Mouse (Mus musculus) kidney, postnatal 25 days (tissue): ENCODE measurements around the gene Hhip.
"Not testable (repeated sequence)": the region's sequence is repeated elsewhere in the genome, so short reads cannot be mapped to it uniquely, and the experiment has no call there.

ENCODE experiments used
- DNase-seq, 2 experiments: peaks; one replicate each; pipeline ENCODE4 v3.0.0; 2021; ENCODE audit warnings: mixed read lengths in 2 of 2

Gene Hhip

DNA sequence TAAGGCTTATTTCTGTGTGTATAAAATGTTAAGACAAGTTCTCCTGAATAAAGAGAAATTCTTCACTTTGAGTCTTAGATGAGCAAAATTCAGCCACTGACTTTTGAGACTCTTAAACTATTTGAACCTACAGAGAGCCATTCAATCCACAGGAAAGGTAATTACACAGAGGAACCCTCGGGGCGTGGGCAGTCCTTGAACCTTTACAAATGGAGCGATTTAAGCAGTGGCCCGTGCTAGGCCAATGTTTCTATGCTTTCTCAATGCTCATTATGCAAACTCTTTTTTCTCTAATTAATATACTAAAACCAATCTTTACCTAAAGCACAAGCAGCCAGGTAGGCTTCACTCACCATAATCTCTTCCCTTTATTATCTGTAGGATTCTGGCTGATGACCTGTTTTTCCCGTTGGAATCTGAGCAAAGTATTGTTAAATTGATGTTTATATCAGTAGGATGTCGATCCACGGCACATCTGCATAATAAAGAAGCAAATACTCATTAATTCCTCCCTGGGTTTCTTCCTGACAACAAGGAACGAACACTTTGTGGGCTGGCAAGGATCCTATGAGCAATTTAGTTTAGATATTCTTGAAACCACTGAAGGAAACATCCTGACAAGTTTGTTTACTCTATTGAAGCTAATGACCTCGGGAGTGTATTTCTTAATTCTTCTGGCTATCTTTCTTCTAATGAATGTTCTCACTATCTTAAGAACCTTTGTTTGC, 65.5 kb downstream of the Hhip start:
- DNase-seq, result peak in 1 of 2 experiments; percentile 4

DNA sequence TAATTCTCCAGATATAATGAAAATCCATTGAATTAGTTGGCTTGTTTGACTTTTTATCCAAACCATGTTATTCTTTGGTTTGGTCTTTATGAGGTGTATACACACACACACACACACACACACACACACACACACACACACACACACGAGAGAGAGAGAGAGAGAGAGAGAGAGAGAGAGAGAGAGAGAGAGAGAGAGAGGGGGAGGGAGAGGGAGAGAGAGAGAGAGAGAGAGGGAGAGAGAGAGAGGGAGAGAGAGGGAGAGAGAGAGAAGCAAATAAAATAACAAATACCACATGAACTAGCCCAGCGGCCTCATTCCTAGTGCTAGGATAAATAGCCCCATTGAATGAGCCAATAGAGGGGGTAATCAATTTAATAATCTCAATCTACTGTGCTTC, 66.4 kb downstream of the Hhip start:
- not testable (repeated sequence) for DNase-seq

DNA sequence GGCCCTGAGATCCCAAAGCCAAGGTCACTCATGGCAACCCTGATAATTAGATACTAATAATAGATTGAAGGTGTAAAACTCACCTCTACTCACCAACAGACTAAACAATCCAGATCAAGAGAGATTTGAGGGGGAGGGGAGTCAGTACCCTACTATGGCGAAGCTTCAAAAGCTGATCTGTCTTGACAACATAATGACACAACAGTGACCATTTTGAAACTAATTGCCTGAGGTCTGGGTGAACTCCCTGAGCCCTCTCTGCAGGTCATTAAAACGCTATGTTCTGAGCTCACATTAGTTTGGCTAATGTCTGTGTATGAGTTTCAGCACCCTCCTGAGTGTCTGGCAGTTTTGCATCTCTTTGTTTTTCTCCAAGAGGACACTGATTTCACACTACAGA, 72.9 kb downstream of the Hhip start:
- no peak for DNase-seq

DNA sequence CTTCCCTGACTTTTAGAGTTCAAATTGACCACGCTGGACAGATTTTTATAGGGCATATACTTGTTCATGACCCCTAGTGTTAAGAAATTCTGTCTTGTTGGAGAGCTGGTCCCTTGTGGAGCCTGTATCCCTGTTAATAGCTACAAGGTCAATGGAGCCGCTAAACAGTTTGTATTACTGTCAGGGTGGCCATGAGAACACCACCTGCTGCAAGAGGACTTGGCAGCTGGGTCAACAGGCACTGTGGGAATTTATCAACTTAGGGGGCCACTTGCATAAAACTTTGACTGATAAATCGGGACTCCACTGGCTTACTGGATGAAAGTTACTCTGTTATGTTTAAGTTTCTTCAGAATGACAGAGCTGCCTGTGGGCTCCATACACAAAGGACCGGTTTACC, 75.7 kb downstream of the Hhip start:
- DNase-seq, result no peak

DNA sequence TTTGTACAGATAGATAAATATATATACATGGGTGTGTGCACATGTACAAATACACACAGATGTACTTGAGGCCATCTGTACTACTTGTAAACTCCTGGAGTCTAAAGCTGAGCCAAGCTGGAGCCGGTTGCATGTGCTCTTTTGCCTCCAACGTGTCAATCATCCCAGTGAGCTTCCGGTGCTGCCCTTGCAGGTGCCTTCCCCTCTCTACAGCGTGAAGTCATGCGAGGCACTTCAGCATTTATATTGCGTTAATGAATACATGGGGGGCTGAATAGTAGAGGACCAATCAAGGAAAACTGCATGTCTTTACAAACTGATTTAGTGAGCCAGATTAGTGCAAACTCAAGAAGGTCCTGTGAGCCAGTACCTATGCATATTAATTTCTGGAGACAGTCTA, 91.6 kb downstream of the Hhip start:
- DNase-seq, result no peak

DNA sequence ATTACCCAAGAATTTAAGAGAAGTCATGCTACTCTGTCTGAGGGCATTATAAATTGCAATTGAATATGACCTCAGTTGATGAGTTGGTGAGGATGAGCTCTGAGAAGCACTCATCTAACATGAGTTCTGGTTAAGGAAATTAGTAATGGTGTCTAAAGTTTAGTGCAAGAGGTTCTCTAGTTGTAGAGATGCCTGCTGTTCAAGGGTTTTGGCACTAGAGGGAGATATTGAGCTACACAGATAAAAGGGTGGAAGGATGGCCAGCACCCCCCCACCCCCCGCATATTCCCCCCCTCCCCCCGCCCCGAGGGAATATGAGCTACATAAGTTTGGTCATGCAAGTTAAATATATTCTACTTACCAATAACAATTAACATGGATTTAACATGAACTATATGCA, 104.9 kb downstream of the Hhip start:
- peak in 1 of 2 experiments; percentile 28 for DNase-seq

DNA sequence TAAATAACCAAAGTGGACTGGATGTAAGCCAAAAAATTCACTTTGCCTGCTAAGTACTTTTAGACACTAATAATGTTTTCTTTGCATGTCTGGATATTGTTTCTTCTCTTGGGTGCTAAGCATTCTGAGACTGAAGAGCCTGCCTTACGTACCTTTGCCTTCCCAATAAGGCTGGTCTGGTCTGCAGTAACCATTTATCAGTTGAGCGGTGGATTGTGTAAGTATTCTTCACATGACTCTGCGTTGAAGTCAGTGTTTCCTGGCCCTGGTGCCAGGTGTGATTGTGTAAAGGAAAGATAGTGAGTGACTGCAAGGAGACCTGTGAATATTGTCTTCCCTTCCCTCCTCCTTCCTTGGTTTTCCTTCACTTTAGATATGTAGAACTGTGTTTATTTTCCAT, 107.4 kb downstream of the Hhip start:
- no peak for DNase-seq

DNA sequence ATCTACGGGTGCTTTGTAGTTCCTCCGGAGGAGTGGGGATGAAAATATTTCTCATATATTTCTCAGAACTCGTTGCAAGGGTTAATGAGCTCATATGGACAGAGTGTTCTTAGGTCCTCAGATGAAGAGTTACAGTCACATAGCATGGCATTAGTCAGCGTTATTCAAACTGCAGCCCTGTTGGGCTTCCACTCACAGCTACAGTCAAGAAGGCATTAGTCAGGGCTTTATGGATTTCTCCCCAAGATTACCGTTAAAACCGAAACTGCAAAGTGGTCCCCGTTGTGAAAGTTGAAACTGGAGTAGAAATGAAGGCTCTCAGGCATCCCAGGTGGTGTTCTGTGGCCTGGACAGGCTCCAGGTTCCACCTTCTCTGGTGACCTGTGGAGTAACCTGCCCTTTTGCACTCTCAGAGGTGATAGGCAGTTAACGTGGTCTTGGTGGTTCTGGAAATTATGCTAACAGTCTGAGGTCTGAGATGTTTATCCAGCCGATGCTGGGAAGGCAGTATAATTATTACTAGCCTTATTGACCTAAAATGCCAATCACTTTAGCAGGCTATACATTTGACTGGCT, 112.2 kb downstream of the Hhip start:
- no peak for DNase-seq

DNA sequence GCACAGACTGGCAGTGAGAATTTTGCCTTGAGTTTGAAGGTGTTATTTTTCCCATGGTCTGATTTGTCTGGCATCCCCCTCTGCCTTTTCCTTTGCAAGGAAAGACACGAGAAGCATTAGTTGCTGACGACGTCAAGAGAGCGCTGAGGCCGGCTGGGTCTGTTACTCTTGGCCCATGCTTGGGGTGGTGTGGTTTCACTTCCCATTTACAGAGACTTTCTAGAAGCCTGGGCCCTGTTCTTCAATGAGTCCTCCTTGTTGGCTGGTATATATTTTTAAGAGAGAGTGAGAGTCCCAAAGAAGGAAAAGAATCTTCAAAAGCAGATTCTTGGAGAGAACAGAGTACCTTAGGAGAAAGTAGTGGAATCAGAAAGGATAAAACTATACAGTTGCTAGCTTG, 116.7 kb downstream of the Hhip start:
- DNase-seq, result no peak

DNA sequence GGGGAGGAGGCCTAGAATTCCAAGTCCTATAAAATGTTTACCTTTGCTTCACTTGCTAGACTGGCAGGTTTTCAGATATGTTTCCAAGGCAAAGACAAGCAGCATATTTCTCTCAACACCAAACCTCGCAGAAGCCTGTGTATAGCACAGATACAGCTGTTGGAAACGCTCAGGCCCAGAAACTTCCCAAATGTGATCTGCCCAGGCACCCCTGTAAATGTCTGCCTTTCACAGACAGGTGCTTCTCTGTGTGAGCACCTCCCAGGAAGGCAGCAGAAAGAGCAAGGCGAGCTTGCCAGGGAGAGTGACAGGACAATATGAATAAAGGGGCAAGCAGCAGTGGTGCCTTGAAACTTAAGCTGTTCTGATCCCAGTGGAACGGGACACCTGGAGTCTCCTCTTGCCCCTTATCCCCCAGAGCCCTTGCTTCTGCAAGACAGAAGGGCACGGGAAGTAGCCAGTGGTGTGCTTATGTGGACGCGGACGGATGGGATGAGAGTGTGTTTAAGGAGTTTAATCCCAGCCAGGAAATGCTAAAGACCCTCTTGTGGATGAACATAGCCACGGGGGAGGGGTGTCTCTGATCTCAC, 120.9 kb downstream of the Hhip start:
- no peak for DNase-seq

DNA sequence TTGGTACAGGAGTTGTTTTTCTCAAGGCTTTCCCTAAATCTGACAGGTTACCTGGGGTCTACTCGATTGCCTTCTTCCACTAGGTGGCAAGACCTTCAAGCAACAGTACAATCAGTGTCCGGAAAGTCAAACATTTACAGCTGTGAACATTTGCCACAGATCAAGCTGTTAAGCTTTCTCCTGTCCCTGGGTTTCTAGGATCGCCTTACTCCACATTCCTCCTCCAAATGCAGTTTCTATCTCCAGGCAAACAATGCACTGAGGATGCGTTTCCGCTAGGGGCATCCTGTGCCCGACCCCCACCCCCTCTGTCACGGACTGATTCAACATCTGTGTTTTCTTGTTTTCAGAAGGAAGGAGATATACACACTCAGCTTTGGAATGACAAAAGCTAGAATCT, 122.0 kb downstream of the Hhip start:
- DNase-seq, result no peak

DNA sequence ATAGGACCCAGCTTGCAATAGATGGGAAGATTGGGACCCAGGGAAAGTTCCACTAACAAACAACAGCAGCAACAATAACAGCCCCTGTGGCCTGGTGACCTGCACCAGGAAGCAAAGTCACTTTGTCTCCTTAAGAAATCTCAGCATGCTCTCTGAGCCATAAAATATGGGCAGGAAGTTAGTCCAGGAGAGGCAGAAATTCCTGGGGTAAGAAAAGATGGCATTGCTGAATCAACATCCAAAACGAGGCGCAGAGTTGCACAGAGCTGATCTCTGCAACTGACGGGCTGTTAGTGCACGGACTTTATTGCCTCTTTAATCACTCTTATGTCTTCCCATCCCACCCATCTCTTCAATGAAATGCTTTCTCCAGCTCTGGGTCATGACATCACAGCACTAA, 128.6 kb downstream of the Hhip start:
- DNase-seq, result no peak

DNA sequence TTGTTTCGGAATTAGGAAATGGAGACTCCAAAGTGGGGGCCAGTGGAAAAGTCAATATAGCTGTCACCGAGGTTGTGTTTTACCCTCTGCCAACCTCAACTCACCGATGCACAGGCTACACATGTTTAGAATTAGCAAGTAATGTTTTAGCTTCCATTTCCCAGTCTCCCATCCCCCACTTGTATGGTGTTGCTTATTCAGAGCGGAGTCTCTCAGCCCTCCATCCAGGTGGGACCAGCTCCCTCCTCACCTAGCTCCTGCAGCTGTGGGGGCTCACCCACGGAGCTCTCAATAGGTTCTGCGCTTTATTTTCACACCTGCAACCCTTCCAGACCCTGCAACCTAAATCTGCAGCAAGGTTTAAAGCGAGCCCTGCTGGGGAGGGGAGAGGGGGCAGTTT, 140.6 kb downstream of the Hhip start:
- no peak for DNase-seq
